Mouse (Mus musculus): Measurements from ENCODE around the gene Gm40193. TPM values are rescaled to one million over a fixed set of nuclear protein-coding genes. Genes with fewer than 3 reads are reported as not detected.
A peak's percentile ranks its signal among the peaks of the same experiment; 100 is the strongest.
"Not testable (repeated sequence)": the region's sequence is repeated elsewhere in the genome, so short reads cannot be mapped to it uniquely, and the experiment has no call there.

The Gm40193 gene
- polyA plus RNA-seq, 1 experiment from 2014 or later = not detected

- peak within 1 kb of the TSS; percentile 94 for H3K4me2 ChIP-seq
- H3K4me1 ChIP-seq = peaks cover 12% of the 10 kb centered on the region; the same call in 1 of the 2 replicates
- peak within 1 kb of the TSS; percentile 72 for H3K4me3 ChIP-seq (replicated peaks)
- ATAC-seq (replicated peaks; ENCODE audit: low FRiP score) = peak; percentile 94
- under 1% methylated on average over 65 of the region's 65 CpGs for WGBS
- peak within 1 kb of the TSS; percentile 70 for H3K9ac ChIP-seq
- peak within 1 kb of the TSS; percentile 60; the same call in 1 of the 2 replicates for H3K27ac ChIP-seq
- H3K27me3 ChIP-seq = peaks cover 3% of the 10 kb centered on the region; the same call in 1 of the 2 replicates
- no peaks in the 10 kb centered on the region for H3K9me3 ChIP-seq (replicated peaks)
- H3K36me3 ChIP-seq = no peaks in the 10 kb centered on the region
Observed at GRCm38 (mm10) chr11:70539877-70540587, 7.3 kb upstream of the Gm40193 start, which contains the start of gene Pld2. Gene Pld2, plus strand, starts transcription at chr11:70540064.

GRCm38 (mm10) chr11:70539423-70539822 is 6.7 kb upstream of the Gm40193 start:
- peak overlapping the region; percentile 72 for H3K4me3 ChIP-seq (replicated peaks)
- no peak for ATAC-seq (replicated peaks; ENCODE audit: low FRiP score)
- H3K27me3 ChIP-seq = peaks cover 3% of the 10 kb centered on the region; the same call in 1 of the 2 replicates
- H3K27ac ChIP-seq = 0 out of 2 replicates have a peak overlapping the region, but pooled peaks have one; percentile 39
- peak overlapping the region; percentile 94 for H3K4me2 ChIP-seq
- peak overlapping the region; percentile 70 for H3K9ac ChIP-seq
- peaks cover 12% of the 10 kb centered on the region; the same call in 1 of the 2 replicates for H3K4me1 ChIP-seq
- 15% methylated on average over 9 of the region's 9 CpGs for WGBS
- H3K36me3 ChIP-seq = no peaks in the 10 kb centered on the region
- no peaks in the 10 kb centered on the region for H3K9me3 ChIP-seq (replicated peaks)

GRCm38 (mm10) chr11:70531065-70531464 is 1.7 kb downstream of the Gm40193 start:
- not testable (repeated sequence) for H3K4me3 ChIP-seq (replicated peaks); H3K4me2 ChIP-seq; H3K4me1 ChIP-seq; H3K9me3 ChIP-seq (replicated peaks); H3K27me3 ChIP-seq; ATAC-seq (replicated peaks; ENCODE audit: low FRiP score); H3K9ac ChIP-seq; H3K27ac ChIP-seq
- WGBS = 80% methylated on average over 2 of the region's 2 CpGs
- peaks cover 35% of the 10 kb centered on the region for H3K36me3 ChIP-seq

GRCm38 (mm10) chr11:70528610-70529009 is 4.1 kb downstream of the Gm40193 start:
- no peaks in the 10 kb centered on the region for H3K9me3 ChIP-seq (replicated peaks)
- 85% methylated on average over 7 of the region's 7 CpGs for WGBS
- H3K27ac ChIP-seq = no peak overlapping the region
- H3K4me1 ChIP-seq = peaks cover 9% of the 10 kb centered on the region
- peaks cover 37% of the 10 kb centered on the region for H3K36me3 ChIP-seq
- H3K9ac ChIP-seq = no peak overlapping the region
- no peak overlapping the region for H3K4me2 ChIP-seq
- no peak overlapping the region for H3K4me3 ChIP-seq (replicated peaks)
- no peaks in the 10 kb centered on the region for H3K27me3 ChIP-seq
- ATAC-seq (replicated peaks; ENCODE audit: low FRiP score) = no peak

GRCm38 (mm10) chr11:70526211-70526610 is 6.5 kb downstream of the Gm40193 start:
- Histone ChIP-seq H3K27ac (no peak overlapping the region), H3K9me3 (replicated peaks) (no peaks in the 10 kb centered on the region), H3K4me2 (peak overlapping the region; percentile 78), H3K36me3 (peaks cover 37% of the 10 kb centered on the region), H3K4me1 (peaks cover 9% of the 10 kb centered on the region), H3K4me3 (replicated peaks) (peak overlapping the region; percentile 73), H3K9ac (peak overlapping the region; percentile 65; the same call in 1 of the 2 replicates), H3K27me3 (no peaks in the 10 kb centered on the region)
- ATAC-seq (replicated peaks; ENCODE audit: low FRiP score) = no peak
- WGBS = 84% methylated on average over 12 of the region's 12 CpGs

- Histone ChIP-seq H3K4me1 (peaks cover 10% of the 10 kb centered on the region), H3K9ac (peak overlapping the region; percentile 65), H3K4me3 (replicated peaks) (peak overlapping the region; percentile 73), H3K9me3 (replicated peaks) (no peaks in the 10 kb centered on the region), H3K27me3 (no peaks in the 10 kb centered on the region), H3K4me2 (peak overlapping the region; percentile 78), H3K36me3 (peaks cover 37% of the 10 kb centered on the region), H3K27ac (no peak overlapping the region)
- 2% methylated on average over 12 of the region's 12 CpGs for WGBS
- peak; percentile 58 for ATAC-seq (replicated peaks; ENCODE audit: low FRiP score)
Observed at GRCm38 (mm10) chr11:70525726-70526125, 7.0 kb downstream of the Gm40193 start.

GRCm38 (mm10) chr11:70525184-70525678 is 7.5 kb downstream of the Gm40193 start, which contains the start of gene Psmb6:
Gene Psmb6, plus strand, starts transcription at chr11:70525367.
- peak; percentile 92 for ATAC-seq (replicated peaks; ENCODE audit: low FRiP score)
- Histone ChIP-seq H3K27ac (0 out of 2 replicates have a peak within 1 kb of the TSS, but pooled peaks have one; percentile 49), H3K4me2 (peak within 1 kb of the TSS; percentile 78), H3K4me3 (replicated peaks) (peak within 1 kb of the TSS; percentile 73), H3K9me3 (replicated peaks) (no peaks in the 10 kb centered on the region), H3K36me3 (peaks cover 37% of the 10 kb centered on the region), H3K27me3 (no peaks in the 10 kb centered on the region), H3K4me1 (peaks cover 15% of the 10 kb centered on the region), H3K9ac (peak within 1 kb of the TSS; percentile 65)
- WGBS = under 1% methylated on average over 25 of the region's 26 CpGs

GRCm38 (mm10) chr11:70524782-70525181 is 8.0 kb downstream of the Gm40193 start:
- Histone ChIP-seq H3K9me3 (replicated peaks) (no peaks in the 10 kb centered on the region), H3K9ac (peak overlapping the region; percentile 39; the same call in 1 of the 2 replicates), H3K4me3 (replicated peaks) (peak overlapping the region; percentile 73), H3K4me1 (peaks cover 19% of the 10 kb centered on the region), H3K4me2 (peak overlapping the region; percentile 56), H3K36me3 (peaks cover 37% of the 10 kb centered on the region), H3K27ac (no peak overlapping the region), H3K27me3 (no peaks in the 10 kb centered on the region)
- ATAC-seq (replicated peaks; ENCODE audit: low FRiP score) = peak; percentile 14; the same call in 1 of the 2 replicates
- 7% methylated on average over 8 of the region's 8 CpGs for WGBS

- not testable (repeated sequence) for H3K27me3 ChIP-seq; H3K4me3 ChIP-seq (replicated peaks); H3K4me2 ChIP-seq; H3K9ac ChIP-seq; H3K9me3 ChIP-seq (replicated peaks); H3K27ac ChIP-seq; ATAC-seq (replicated peaks; ENCODE audit: low FRiP score)
- Histone ChIP-seq H3K4me1 (peaks cover 27% of the 10 kb centered on the region), H3K36me3 (peaks cover 25% of the 10 kb centered on the region)
- 86% methylated on average over 8 of the region's 8 CpGs for WGBS
Observed at GRCm38 (mm10) chr11:70523306-70523989, 9.3 kb downstream of the Gm40193 start.

GRCm38 (mm10) chr11:70520178-70520769 is 12.5 kb downstream of the Gm40193 start:
- H3K4me2 ChIP-seq = peak overlapping the region; percentile 65
- H3K4me3 ChIP-seq (replicated peaks) = peak overlapping the region; percentile 44
- peaks cover 18% of the 10 kb centered on the region for H3K4me1 ChIP-seq
- WGBS = 9% methylated on average over 41 of the region's 41 CpGs
- ATAC-seq (replicated peaks; ENCODE audit: low FRiP score) = peak; percentile 46
- H3K9ac ChIP-seq = peak overlapping the region; percentile 54
- H3K9me3 ChIP-seq (replicated peaks) = no peaks in the 10 kb centered on the region
- H3K27me3 ChIP-seq = no peaks in the 10 kb centered on the region
- peak overlapping the region; percentile 82 for H3K27ac ChIP-seq
- H3K36me3 ChIP-seq = no peaks in the 10 kb centered on the region

GRCm38 (mm10) chr11:70518923-70519322 is 13.8 kb downstream of the Gm40193 start, which contains the start of gene Gltpd2:
Gene Gltpd2, plus strand, starts transcription at chr11:70519196.
- H3K4me3 ChIP-seq (replicated peaks) = peak within 1 kb of the TSS; percentile 44
- H3K27me3 ChIP-seq = no peaks in the 10 kb centered on the region
- H3K4me2 ChIP-seq = peak within 1 kb of the TSS; percentile 65
- peak within 1 kb of the TSS; percentile 82 for H3K27ac ChIP-seq
- no peaks in the 10 kb centered on the region for H3K36me3 ChIP-seq
- no peaks in the 10 kb centered on the region for H3K9me3 ChIP-seq (replicated peaks)
- 82% methylated on average over 10 of the region's 10 CpGs for WGBS
- ATAC-seq (replicated peaks; ENCODE audit: low FRiP score) = no peak
- peak within 1 kb of the TSS; percentile 54 for H3K9ac ChIP-seq
- H3K4me1 ChIP-seq = peaks cover 18% of the 10 kb centered on the region

Measured in kidney, embryonic 15.5 days (tissue).